Mouse (Mus musculus) kidney, adult 18-20 months (tissue): ENCODE measurements around the gene Pold2.
"Not testable (repeated sequence)": the region's sequence is repeated elsewhere in the genome, so short reads cannot be mapped to it uniquely, and the experiment has no call there.

Source experiments
- DNase-seq: peaks from one replicate; pipeline ENCODE4 v3.0.0; 2021

The Pold2 gene

GRCm38 (mm10) chr11:5897230-5897629 is 19.1 kb upstream of the Pold2 start:
- DNase-seq = no peak

- no peak for DNase-seq
Measured at GRCm38 (mm10) chr11:5893807-5894206, 15.7 kb upstream of the Pold2 start.

GRCm38 (mm10) chr11:5892810-5893368 is 14.8 kb upstream of the Pold2 start:
- DNase-seq = no peak

- DNase-seq = no peak
Measured at GRCm38 (mm10) chr11:5892151-5892591, 14.1 kb upstream of the Pold2 start.

- DNase-seq = not testable (repeated sequence)
Measured at GRCm38 (mm10) chr11:5888563-5888962, 10.5 kb upstream of the Pold2 start.

GRCm38 (mm10) chr11:5887250-5887649 is 9.2 kb upstream of the Pold2 start:
- no peak for DNase-seq

- DNase-seq = peak; percentile 64
Measured at GRCm38 (mm10) chr11:5886187-5886586, 8.1 kb upstream of the Pold2 start.

GRCm38 (mm10) chr11:5882518-5882917 is 4.4 kb upstream of the Pold2 start:
- no peak for DNase-seq

- DNase-seq = peak; percentile 66
Measured at GRCm38 (mm10) chr11:5879905-5880304, 1.8 kb upstream of the Pold2 start.

- no peak for DNase-seq
Measured at GRCm38 (mm10) chr11:5878661-5879060, 569 bp upstream of the Pold2 start.

- DNase-seq = no peak
Measured at GRCm38 (mm10) chr11:5877421-5877820, 671 bp downstream of the Pold2 start.

GRCm38 (mm10) chr11:5873192-5873591 is 4.9 kb downstream of the Pold2 start:
- DNase-seq = no peak

- no peak for DNase-seq
Measured at GRCm38 (mm10) chr11:5872707-5873106, 5.4 kb downstream of the Pold2 start.

GRCm38 (mm10) chr11:5870069-5870468 is 8.0 kb downstream of the Pold2 start:
- DNase-seq = no peak

GRCm38 (mm10) chr11:5869331-5869730 is 8.8 kb downstream of the Pold2 start:
- DNase-seq = no peak

GRCm38 (mm10) chr11:5868324-5868723 is 9.8 kb downstream of the Pold2 start:
- DNase-seq = peak; percentile 63

- no peak for DNase-seq
Measured at GRCm38 (mm10) chr11:5867196-5867595, 10.9 kb downstream of the Pold2 start.

- peak; percentile 64 for DNase-seq
Measured at GRCm38 (mm10) chr11:5862394-5863105, 15.5 kb downstream of the Pold2 start.

GRCm38 (mm10) chr11:5861678-5862393 is 16.3 kb downstream of the Pold2 start, which contains the start of gene Aebp1:
Gene Aebp1, plus strand, starts transcription at chr11:5861947.
- DNase-seq = peak; percentile 60

GRCm38 (mm10) chr11:5860639-5861038 is 17.5 kb downstream of the Pold2 start:
- no peak for DNase-seq

- no peak for DNase-seq
Measured at GRCm38 (mm10) chr11:5859883-5860550, 18.1 kb downstream of the Pold2 start.

- no peak for DNase-seq
Measured at GRCm38 (mm10) chr11:5858723-5859122, 19.4 kb downstream of the Pold2 start.

- DNase-seq = no peak
Measured at GRCm38 (mm10) chr11:5856479-5857130, 21.5 kb downstream of the Pold2 start.
